Mouse (Mus musculus) spleen, adult 12 weeks (tissue): ENCODE results near the gene Ajuba.
A peak's percentile ranks its signal among the peaks of the same experiment; 100 is the strongest.
"Not testable (repeated sequence)": the region's sequence is repeated elsewhere in the genome, so short reads cannot be mapped to it uniquely, and the experiment has no call there.

ENCODE experiments used
- DNase-seq: peaks from one replicate; pipeline ENCODE4 v3.0.0; 2022; ENCODE audit warnings: low spot score

The Ajuba gene

DNA sequence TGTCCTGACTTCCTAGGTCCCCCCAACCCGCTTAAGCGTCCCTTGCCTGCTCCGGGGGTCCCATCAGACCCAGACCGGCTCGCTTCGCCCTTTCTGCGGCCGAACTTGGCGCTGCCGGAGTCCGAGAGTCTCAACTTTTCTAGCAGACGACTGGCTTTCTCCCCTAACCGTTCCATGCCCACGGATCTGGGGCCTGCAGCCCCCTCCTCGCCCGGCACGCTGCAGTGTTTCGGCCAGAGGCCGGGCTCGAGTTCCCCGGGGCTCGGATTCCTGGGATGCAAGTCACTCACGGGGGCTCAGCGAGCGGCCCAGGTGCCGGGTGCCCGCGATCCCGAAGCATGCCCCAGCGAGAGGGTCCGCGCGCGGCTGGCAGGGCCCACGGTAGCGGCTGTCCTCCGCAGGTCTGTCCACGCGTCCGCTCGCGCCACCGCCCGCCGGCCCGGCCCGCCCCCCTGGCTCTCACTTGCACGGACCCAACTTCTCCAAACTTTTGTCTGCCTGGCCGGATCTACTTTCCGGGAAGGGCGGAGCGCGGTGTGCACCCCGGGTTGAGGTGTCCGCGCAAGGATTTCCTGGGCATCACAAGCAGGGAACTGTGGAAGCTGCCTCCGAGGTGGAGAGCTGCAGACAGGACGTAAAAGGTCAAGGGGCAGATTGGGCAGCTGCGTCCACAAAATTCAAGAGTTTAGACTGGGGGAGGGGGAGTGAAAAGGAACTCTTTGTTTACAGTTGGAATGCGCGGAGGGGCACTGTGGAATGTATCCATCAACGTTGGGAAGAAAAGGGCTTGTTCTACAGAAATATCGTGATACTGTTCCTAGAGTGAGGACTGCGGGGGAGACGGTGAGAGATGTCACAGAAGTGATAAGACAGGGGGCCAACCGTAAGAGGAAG lies at the start of gene Ajuba:
TSS of gene Ajuba (minus strand) at position 470 of the 894 bp plus-strand sequence.
- no peak for DNase-seq

DNA sequence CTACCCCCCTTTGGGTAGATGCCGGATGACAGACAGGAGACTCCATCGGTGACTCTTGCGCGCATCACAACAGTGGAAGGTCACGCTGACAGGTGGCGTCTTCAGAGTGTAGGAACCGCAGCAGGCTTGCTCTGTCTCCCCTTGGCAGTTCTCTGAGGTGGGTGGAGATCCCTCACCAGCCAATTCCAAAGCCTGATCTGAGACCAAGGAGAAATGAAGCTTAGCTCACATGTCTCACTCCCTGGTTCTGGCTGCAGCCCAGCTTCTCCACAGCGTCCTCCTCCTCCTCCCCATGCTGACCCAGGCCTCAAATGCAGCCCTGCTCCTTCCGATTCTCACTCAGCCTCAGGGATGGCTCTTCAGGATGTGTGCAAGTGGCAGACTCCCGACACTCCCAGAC lies 47.6 kb upstream of the Ajuba start:
- DNase-seq = no peak

DNA sequence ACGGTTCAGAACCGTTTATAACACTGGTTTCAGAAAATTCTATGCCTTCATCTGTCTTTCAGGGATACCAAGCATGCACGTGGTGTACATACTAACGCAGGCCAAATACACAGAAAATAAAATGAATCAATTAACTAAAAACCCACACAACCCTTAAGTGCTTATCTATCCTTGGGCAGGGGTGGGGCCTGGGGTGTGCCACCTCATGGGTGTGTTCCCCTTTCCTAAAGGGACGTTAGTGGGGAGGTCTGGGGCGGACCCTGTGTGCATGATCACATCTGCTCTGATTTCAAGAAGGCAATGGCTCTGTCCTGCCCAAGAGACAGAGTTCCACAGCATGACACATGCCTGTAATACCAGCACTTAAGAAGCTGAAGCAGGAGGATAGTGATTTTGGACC lies 46.0 kb upstream of the Ajuba start:
- no peak for DNase-seq

DNA sequence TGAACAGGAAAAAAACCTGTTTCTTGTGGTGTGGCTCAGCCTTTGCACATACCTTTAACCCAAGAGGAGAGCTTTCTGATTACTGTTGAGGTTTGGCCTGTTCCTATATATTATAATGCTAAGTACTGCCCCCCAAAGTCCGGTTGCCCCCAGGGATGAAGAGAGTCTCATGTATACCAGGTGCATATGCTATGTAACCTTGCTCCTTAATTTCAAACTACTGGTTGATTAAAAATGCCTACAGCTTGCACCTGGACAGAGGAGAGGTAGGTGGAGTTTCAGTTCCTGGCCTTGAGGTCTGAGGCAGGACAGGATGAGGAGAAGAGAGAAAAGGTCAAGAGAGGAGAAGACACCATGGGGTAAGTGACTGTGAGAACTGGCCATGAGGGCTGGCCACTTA lies 43.8 kb upstream of the Ajuba start, which contains the start of gene Psmb11:
TSS of gene Psmb11 (plus strand) at position 301 of the 400 bp plus-strand sequence.
- no peak for DNase-seq

DNA sequence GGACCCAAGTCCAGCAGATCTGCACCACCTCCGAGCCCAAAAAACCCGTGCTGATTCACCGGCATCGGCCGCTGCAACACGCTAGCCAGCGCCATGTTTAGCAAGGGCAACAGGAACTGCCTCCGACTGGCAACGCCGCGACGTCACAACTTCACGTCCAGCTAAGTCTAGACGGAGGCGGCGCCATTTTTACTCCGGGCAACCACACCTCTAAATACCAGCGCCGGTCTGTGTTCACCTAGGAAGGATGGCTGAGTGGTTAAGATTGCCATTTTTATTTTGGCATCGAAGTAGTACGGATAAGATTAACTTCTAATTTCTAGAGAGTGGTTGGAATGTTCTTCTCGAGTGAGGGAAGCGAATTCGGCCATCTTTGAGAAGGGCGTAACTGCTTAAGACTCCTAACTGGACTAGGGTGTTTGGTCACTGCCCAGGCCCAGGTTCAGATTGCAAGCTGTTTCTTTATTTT lies 40.6 kb upstream of the Ajuba start, which contains the start of gene Psmb5:
TSS of gene Psmb5 (minus strand) at position 126 of the 469 bp plus-strand sequence.
- peak; percentile 82 for DNase-seq

DNA sequence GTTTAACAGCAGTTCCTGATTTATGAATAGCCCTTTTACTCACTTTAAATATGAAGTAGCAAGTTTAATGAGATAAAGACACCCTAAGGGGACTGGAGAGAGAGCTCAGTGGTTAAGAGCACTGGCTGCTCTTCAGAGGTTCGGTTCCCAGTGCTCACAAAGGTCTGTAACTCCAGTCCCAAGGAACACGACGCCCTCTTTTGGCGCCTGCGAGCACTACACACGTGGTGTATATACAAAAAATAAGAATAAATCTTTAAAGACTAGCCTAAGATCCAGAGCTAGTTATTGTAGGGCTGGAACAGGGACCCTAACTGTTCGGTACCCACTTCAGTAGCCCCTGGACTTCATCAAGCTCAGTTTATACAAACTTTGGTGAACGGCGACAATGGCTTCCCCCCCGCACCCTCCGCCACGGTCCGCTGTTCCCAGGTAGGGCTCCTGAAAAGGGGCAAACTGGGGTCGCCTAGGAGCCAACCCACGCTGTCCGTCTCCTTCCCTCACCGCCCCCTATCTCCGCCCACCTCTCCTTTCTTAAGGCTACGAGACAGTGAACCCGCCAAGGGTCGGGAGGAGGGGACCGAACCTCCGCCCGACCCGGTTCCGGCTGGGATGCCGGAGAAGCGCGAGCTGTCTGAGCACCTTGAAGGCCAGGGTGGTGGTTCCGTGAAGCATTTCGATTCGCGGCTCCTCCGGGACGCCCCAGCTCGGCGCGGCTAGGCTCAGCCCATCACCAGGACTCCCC lies 40.0 kb upstream of the Ajuba start:
- no peak for DNase-seq

DNA sequence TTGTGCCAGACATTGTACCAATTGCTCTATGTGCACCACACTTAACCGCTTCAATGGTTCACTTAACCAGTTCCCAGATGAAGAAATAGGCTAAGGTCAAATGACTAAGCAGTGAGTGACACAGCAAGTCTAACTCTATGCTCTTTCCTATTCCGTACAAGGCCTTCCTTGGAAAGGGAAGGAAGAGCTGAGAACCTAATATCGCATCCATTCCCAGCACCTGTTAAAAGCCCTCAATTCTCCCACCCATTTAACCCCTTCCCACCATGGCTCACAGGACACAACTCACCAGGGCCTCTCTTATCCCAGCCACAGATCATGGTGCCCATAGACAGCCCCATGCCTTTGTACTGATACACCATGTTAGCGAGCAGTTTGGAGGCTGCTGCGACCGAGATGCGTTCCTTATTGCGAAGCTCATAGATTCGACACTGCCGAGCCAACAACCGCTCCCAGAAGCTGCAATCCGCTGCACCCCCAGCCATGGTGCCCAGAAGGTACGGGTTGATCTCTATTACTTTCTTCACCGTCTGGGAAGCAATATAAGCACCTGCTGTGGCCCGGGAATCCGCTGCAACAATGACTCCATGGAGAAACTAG lies 39.0 kb upstream of the Ajuba start:
- no peak for DNase-seq

DNA sequence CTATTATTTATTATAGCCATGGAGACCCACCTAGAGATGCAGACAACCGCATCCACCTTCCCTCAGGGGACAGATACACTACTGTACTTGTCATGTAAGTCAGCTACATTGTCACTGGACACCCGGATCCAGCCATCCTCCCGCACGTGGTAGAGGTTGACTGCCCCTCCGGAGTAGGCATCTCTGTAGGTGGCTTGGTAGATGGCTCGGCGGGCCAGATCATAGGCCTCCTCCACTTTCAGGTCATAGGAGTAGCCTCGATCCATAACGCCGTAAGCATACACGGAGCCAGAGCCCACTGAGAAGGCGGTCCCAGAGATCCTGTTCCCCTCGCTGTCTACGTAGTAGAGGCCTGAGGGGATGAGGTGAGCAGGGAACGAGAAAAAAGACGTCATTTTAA lies 36.8 kb upstream of the Ajuba start:
- DNase-seq = not testable (repeated sequence)

DNA sequence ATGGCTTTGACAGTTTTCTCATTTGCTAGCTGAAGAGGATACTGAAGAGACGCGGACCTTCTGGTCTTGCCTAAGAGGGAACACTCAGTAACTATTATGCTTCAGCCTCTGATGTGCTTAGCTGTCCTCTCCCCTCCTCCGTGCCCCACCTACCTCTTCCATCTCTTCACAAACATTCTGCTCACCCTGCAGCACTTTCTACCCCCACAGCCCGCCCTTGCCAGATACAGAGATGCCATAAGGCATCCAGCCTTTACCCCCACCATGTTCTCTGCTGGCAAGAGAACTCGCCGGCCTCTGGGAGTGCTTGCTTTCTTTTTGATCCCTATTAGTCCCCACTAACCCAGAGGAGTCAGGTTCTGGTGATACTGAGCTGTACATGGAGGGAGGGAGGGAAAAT lies 33.3 kb upstream of the Ajuba start:
- no peak for DNase-seq

DNA sequence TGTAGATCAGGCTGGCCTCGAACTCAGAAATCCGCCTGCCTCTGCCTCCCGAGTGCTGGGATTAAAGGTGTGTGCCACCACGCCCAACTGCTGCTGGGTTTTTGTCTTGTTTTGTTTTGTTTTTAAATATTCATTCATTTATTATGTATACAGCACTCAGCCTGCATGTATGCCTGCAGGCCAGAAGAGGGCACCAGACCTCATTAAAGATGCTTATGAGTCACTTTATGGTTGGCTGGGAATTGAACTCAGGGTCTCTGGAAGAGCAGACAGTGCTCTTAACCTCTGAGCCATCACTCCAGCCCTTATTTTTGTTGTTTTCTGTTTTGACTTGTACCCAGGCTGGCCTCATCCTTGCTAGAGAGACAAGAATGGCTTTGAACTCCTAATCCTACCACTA lies 32.6 kb upstream of the Ajuba start:
- no peak for DNase-seq

DNA sequence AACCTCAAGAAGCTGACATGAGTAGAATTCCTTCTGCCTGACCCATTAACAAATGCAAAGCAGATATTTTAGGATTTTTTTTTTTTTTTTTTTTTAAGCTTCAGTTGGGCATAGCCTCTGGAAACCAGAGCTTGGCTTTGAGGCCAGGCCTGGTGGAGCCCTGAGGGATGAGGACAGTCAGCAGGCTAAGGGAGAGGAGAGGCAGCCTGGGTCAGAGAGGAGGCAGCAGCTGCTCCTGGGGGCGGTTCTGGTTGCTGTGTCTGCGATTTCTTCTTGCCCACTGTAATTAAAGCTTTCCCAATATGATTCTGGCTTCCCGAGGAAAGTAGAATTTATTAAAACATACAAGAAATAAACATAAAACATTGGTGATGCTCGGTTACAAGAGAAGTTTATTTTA lies 31.9 kb upstream of the Ajuba start:
- DNase-seq = no peak

DNA sequence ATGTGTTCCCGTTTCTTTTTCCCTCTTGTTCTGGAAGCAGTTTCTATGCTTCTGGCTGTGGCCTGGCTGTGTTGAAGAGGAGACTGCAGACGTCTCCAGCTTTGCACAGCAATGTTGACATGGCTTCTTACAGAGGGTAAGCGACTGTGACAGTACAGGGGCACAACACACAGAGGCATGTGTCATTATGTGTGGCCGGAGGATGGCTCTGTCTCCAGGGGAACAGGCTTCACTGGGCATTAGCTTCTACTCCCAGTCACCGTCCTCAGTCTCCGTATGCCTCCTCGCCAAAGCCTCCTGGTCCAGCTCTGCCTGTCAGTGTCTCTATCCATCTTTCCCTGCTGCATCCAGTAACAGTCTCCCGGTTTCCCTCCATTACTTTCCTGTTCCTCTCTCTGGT lies 29.9 kb upstream of the Ajuba start:
- DNase-seq = no peak

DNA sequence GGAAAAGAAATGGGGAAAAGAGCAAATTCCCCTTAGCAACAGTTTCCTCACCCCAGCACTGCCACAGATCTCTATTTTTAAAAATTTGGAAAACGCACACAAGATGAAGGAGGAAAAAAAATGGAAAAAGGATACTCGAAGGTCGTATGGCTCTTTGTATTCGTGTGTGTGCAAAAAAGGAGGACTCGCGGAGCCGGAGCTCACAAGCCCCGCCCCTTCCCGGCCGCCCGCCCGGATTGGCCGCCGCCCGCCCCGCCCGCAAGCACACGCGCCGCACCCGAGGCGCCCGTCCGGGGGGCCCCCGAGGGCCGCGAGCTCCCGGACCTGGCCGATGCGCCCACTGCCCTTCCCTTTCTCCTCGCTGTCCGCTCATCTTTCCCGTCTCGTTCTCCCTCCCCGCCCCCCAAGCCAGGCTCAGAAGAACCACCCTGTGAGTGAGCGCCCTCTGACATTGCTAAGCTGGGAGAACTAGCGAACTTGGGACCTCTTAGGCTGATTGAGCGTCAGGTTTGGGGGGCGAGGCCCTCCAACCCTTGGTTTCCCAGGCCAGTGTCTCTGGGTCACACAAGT lies 28.5 kb upstream of the Ajuba start, which contains the start of gene 4931414P19Rik:
TSS of gene 4931414P19Rik (minus strand) at position 242 of the 570 bp plus-strand sequence.
- DNase-seq = peak; percentile 69

DNA sequence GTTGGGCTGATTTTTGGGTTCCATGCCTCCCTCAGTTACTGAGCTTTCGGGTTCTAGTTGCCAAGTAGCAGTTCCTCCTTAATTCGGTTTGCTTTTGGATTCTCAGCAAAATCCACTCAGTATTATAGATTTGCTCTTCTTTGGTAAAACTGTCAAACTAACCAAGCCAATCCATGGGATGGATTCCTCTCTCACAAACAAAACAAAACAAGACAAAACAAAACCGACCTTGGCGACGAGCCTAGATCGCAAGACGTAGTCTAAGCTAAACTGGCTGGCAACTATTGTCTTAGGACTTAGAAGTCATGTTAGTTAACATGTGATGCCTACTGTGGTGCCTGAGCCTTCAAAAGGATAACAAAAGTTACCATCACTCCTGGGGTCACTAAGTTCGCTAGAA lies 26.3 kb upstream of the Ajuba start:
- DNase-seq = no peak

DNA sequence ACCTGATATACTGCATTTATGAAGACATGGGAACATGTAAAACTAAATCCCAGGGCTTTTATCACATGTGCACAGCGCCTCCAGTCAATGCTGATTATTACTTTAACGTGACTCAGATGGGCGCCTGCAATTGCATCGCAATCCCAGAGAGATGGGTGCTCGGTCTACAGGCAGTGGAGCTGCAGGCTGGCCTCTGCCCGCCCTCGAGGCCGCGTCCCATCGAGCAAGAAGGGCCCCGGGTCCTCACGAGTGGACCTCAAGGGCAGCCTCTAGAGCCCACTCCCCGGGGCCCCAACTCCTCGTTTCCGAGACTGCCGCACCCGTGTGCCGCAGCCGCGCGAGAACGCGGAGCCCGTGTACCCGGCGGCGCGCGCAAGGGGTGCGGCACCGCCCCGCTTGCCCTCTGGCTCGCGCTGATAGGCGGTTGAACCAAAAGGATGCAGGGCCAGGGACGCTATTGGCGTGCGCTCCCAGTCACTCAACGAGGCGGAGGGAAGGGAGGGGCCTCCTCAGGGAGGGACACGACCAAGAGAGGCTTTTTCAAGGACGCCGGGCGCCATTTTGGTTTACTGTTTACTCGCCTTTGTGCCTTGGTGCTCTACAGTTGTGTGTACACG lies 25.8 kb upstream of the Ajuba start:
- DNase-seq = peak; percentile 83

DNA sequence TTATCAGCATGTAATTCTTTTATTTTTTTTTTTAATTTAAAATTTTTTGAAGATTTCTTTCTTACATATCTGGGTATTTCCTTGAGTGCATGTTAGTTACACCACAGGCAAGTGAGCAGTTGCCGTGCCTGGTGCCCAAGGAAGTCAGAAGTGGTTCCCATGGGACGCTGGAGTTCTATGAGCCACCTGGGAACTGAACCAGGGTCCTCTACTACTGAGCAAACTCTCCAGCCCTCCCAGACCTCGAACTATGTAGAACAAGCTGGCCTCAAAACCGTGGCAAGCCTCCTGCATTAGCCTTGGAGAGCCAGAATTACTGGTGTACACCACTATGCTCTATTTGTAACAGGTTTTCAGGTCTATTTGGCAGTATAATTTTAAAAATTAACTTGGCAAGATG lies 25.3 kb upstream of the Ajuba start:
- no peak for DNase-seq

DNA sequence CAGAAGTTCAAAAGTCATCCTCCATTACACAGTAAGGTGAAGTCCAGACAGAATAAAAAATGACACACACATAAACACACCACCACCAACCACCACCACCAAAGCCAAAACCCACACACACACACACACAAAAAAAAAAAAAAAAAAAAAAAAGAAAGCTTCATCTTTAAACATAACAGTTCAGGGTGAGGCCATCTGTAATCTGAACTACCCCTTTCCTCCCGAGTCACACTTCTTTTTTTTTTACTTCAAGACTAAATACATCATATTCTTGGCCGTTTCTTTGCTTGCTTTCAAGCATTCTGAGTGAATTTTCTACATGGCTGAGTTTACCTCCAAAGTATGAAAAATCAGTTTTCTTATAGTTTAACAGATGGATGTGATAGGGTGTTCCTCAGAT lies 24.2 kb upstream of the Ajuba start:
- no peak for DNase-seq

DNA sequence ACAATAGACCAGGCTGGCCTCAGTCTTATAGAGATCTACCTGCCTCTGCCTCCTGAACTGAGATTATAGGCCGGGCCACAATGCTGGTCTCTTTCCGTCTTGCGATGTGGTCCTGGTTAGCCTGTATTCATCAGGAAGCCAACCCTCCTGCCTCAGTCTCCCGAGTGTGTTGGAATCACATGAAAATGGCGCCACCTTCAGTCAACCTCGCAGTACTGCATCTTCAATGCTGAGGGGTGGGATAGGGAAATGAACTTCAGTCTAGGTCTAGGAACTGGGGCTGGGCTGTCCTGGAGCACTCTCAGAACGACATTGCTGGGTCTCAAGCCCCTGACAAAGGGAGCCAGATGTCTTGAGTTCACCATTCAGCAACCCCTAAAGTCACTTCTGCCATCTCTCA lies 19.7 kb upstream of the Ajuba start:
- no peak for DNase-seq

DNA sequence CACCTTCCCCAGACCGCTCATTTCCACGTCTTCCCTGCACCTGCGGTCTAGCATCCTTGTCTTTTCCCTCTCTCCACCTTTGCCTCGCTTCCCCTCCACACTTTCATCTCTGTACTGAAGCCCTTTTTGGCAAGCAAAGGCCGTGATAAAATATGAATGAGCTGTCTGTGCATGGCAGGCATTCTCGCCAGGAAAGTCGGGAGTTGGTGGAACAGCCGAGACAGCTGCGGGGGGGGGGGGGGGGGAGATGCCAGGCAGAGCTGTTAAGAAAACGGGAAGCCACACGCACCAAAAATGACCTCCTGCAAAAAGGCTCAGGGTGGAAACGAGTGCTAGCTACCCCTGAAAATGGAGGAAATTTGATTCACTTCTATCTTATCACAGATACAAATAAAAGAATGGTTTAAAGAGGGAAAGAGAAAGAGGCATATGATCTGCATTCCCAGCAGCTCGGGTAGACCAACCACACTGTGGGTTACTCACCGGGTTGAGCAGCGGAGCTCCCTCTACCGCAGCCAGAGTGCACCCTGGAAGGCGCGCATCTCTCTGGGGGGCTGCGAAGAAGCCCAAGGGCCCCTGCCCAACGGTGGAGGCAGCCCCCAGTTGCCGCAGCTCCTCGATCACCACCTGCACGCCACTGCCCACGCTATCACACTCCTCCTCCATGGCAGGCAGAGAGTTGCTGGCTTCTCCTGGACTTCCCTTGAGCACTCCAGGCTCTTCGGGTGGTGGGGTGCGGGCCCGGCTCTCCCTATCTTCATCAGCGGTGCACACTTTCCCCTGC lies 17.5 kb upstream of the Ajuba start:
- DNase-seq = no peak

DNA sequence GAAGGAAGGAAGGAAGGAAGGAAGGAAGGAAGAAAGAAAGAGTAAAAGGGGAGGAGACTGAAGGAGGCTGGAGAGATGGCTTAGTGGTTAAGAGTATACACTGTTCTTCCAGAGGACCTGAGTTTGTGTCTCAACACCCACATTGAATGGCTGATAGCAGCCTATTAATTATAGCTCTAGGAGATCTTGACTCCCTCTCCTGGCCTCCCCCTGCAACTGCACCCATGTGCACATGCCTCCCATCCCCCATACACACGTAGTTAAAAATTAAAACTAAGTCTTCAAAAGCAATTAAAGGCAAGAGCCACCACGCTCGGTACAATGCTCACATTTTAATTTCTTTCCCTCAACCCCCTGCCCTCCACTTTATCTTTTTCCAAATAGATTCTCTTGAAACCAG lies 16.7 kb upstream of the Ajuba start:
- DNase-seq = no peak
